Mouse (Mus musculus) layer of hippocampus, postnatal 10 days (tissue): ENCODE measurements around the gene Bcl2a1d. TPM values are rescaled to one million over a fixed set of nuclear protein-coding genes. Genes with fewer than 3 reads are reported as not detected.
"Not testable (repeated sequence)": the region's sequence is repeated elsewhere in the genome, so short reads cannot be mapped to it uniquely, and the experiment has no call there.

Experiments used
- DNase-seq, 2 experiments: peaks; one replicate each; pipeline ENCODE4 v3.0.0; 2021; ENCODE audit warnings: low spot score in 2 of 2
- long read RNA-seq: library from polyadenylated mRNA; stranded (forward); transcript quantifications from one replicate; pipeline ENCODE4 v2.0.0, GENCODE M21; 2023
- total RNA-seq, 2 experiments: library from RNA; stranded (reverse); gene quantifications; 2 replicates each; pipeline ENCODE4 v1.2.3; 2021

Gene Bcl2a1d
- total RNA-seq, result under 1 TPM in 1 of 2 experiments, not detected in 1; 0.62 TPM
- long read RNA-seq, partial matches to known transcripts, result 0 of 3 reads
- long read RNA-seq, other reads (novel, unspliced or antisense), result 3 of 3 reads

GRCm38 (mm10) chr9:88731728-88732127 is at the start of gene Bcl2a1d:
TSS of gene Bcl2a1d (minus strand) at chr9:88731914.
- not testable (repeated sequence) for DNase-seq

- not testable (repeated sequence) for DNase-seq
These were observed 38.5 kb upstream of the Bcl2a1d start for GRCm38 (mm10) chr9:88770239-88770638.

- not testable (repeated sequence) for DNase-seq
These were observed 37.8 kb upstream of the Bcl2a1d start for GRCm38 (mm10) chr9:88769470-88769869.

GRCm38 (mm10) chr9:88746687-88747086 is 15.0 kb upstream of the Bcl2a1d start:
- peak; percentile 32 to 50 for DNase-seq

- not testable (repeated sequence) for DNase-seq
These were observed 14.3 kb upstream of the Bcl2a1d start for GRCm38 (mm10) chr9:88746046-88746445.

- not testable (repeated sequence) for DNase-seq
These were observed 3.6 kb upstream of the Bcl2a1d start for GRCm38 (mm10) chr9:88735289-88735688.

GRCm38 (mm10) chr9:88733182-88733581 is 1.5 kb upstream of the Bcl2a1d start:
- DNase-seq, result not testable (repeated sequence)

GRCm38 (mm10) chr9:88732334-88732733 is 620 bp upstream of the Bcl2a1d start:
- DNase-seq, result not testable (repeated sequence)

- not testable (repeated sequence) for DNase-seq
These were observed 3.4 kb downstream of the Bcl2a1d start for GRCm38 (mm10) chr9:88728311-88728710.

- DNase-seq, result not testable (repeated sequence)
These were observed 10.1 kb downstream of the Bcl2a1d start for GRCm38 (mm10) chr9:88721628-88722027.

GRCm38 (mm10) chr9:88719989-88720537 is 11.7 kb downstream of the Bcl2a1d start, which contains the start of gene Mthfsl:
TSS of gene Mthfsl (minus strand) at chr9:88720296.
- peak; percentile 50 to 52 for DNase-seq

- peak; percentile 27 to 38 for DNase-seq
These were observed 12.4 kb downstream of the Bcl2a1d start for GRCm38 (mm10) chr9:88719073-88719921.

GRCm38 (mm10) chr9:88718593-88718992 is 13.1 kb downstream of the Bcl2a1d start:
- DNase-seq, result not testable (repeated sequence)

- DNase-seq, result peak; percentile 46 to 62
These were observed 13.6 kb downstream of the Bcl2a1d start for GRCm38 (mm10) chr9:88718140-88718539.

GRCm38 (mm10) chr9:88714515-88714914 is 17.2 kb downstream of the Bcl2a1d start:
- DNase-seq, result not testable (repeated sequence)

GRCm38 (mm10) chr9:88712164-88712749 is 19.5 kb downstream of the Bcl2a1d start:
- DNase-seq, result not testable (repeated sequence)

- not testable (repeated sequence) for DNase-seq
These were observed 20.7 kb downstream of the Bcl2a1d start for GRCm38 (mm10) chr9:88710910-88711438.

GRCm38 (mm10) chr9:88710439-88710838 is 21.3 kb downstream of the Bcl2a1d start:
- DNase-seq, result not testable (repeated sequence)

- not testable (repeated sequence) for DNase-seq
These were observed 21.9 kb downstream of the Bcl2a1d start for GRCm38 (mm10) chr9:88709794-88710193.

GRCm38 (mm10) chr9:88709304-88709703 is 22.4 kb downstream of the Bcl2a1d start:
- DNase-seq, result no peak

- DNase-seq, result no peak
These were observed 25.0 kb downstream of the Bcl2a1d start for GRCm38 (mm10) chr9:88706700-88707099.
